Mouse (Mus musculus) C2C12 (cell line): ENCODE results near the gene Cnst.

Experiments used
- CTCF ChIP-seq: IDR thresholded peaks from one replicate; pipeline ENCODE4 v1.5.1; 2011; ENCODE audit not compliant: control insufficient read depth, insufficient read depth, insufficient read length
- USF1 ChIP-seq: IDR thresholded peaks from one replicate; pipeline ENCODE4 v1.6.1; 2011; ENCODE audit warnings: low read depth, mild to moderate bottlenecking, control low read depth, moderate library complexity

GRCm38 (mm10) chr1:179645980-179646268, 99.8 kb downstream of the Cnst start:
- TF ChIP-seq CTCF = no peak
- TF ChIP-seq USF1 = no peak
